Mouse (Mus musculus) brain, embryonic 14.5 days (tissue): ENCODE measurements at regions not wholly inside any gene's neighbourhood (a gene's known extent, or its start where the extent isn't known, plus 50 kb on each side); places are given as distances from the start of the nearest gene placed in this dataset.
A peak's percentile ranks its signal among the peaks of the same experiment; 100 is the strongest.

Experiments used
- DNase-seq: peaks from one replicate; pipeline ENCODE4 v3.0.0-alpha.2; 2011; ENCODE audit warnings: low read depth
- CTCF ChIP-seq: fragments of 200-500 bp; IDR thresholded peaks from 2 replicates; pipeline ENCODE4 v1.5.1; 2012; ENCODE audit warnings: inconsistent platforms, mild to moderate bottlenecking, moderate library complexity, borderline replicate concordance; ENCODE audit not compliant: insufficient read depth, insufficient read length; ENCODE audit errors: extremely low read depth
- POLR2A ChIP-seq: fragments of 200-500 bp; IDR thresholded peaks from 2 replicates; pipeline ENCODE4 v1.6.1; 2012; ENCODE audit warnings: mild to moderate bottlenecking, inconsistent platforms, borderline replicate concordance; ENCODE audit not compliant: poor library complexity, insufficient read depth, insufficient read length, severe bottlenecking; ENCODE audit errors: extremely low read depth

- no peak for TF ChIP-seq CTCF
- no peak for TF ChIP-seq POLR2A
- DNase-seq: no peak
Measured at GRCm38 (mm10) chr11:90783537-90783936, 95.4 kb upstream of the Tom1l1 start.

- TF ChIP-seq POLR2A (no peak), CTCF (peak; percentile 50; the same call in 1 of the 2 replicates)
- DNase-seq: peak; percentile 75
Measured at GRCm38 (mm10) chr11:90782975-90783374, 94.8 kb upstream of the Tom1l1 start.

- no peak for TF ChIP-seq CTCF
- TF ChIP-seq POLR2A: no peak
- peak; percentile 80 for DNase-seq
Measured at GRCm38 (mm10) chr11:90775752-90776151, 87.6 kb upstream of the Tom1l1 start.

- TF ChIP-seq CTCF (no peak), POLR2A (no peak)
- DNase-seq: no peak
Measured at GRCm38 (mm10) chr11:90755981-90756380, 67.8 kb upstream of the Tom1l1 start.

- TF ChIP-seq POLR2A (no peak), CTCF (no peak)
Measured at GRCm38 (mm10) chr11:90748448-90748847, 60.3 kb upstream of the Tom1l1 start.

GRCm38 (mm10) chr11:90741952-90742617 is 53.9 kb upstream of the Tom1l1 start:
- peak; percentile 69 for DNase-seq
- TF ChIP-seq CTCF (no peak), POLR2A (no peak)

More at GRCm38 (mm10) chr11:90748448-90748847, 60.3 kb upstream of the Tom1l1 start:
- no peak for DNase-seq

- TF ChIP-seq POLR2A (no peak), CTCF (no peak)
Measured at GRCm38 (mm10) chr11:90739501-90739900, 51.3 kb upstream of the Tom1l1 start.

GRCm38 (mm10) chr11:90738741-90739140 is 50.6 kb upstream of the Tom1l1 start:
- no peak for TF ChIP-seq POLR2A
- no peak for TF ChIP-seq CTCF
- DNase-seq: no peak

More at GRCm38 (mm10) chr11:90739501-90739900, 51.3 kb upstream of the Tom1l1 start:
- DNase-seq: no peak
